Mouse (Mus musculus): ENCODE results near the gene Aig1. TPM values are rescaled to one million over a fixed set of nuclear protein-coding genes. Genes with fewer than 3 reads are reported as not detected.

The Aig1 gene
- polyA plus RNA-seq, 1 experiment from 2014 or later = 75.3 TPM

DNA sequence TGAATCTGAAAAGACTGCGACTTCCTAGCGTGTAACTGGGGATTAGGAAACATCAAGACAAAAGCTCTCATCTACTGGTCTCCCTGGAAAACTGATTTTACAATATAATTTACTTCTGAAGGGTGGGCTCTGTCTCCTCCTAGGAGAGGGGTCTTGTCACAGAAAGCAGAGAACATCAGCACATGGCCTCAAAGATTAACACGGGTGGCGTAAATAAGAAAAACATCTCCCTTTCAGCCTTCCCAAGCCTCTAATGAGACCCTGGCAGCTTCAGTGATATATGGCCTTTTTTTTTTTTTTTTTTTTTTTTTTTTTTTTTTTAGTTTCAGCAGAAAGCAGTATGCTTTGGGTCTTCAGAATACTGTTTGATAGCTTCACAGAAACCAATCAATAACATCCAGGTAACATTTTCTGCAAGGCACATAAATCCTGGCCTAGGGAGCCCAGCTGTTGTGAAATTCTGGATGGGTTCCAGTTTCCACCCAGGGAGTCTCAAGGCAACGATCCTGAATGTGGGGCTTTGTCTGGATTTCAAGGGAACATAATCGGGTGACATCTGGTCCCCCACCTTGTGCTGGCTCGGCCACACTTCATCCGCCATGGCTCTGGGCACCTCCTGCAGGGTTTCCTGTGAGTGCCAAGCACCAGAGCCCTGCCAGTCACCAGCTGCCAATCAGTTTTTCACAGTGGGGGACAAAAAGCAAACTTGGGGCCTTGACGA lies 154.4 kb downstream of the Aig1 start:
- Histone ChIP-seq H3K27ac (peak overlapping the region; percentile 75), H3K4me3 (no peak overlapping the region), H3K36me3 (no peaks in the 10 kb centered on the region), H3K4me2 (peak overlapping the region; percentile 9; the same call in 1 of the 2 replicates), H3K27me3 (no peaks in the 10 kb centered on the region), H3K9ac (no peak overlapping the region), H3K9me3 (no peaks in the 10 kb centered on the region), H3K4me1 (replicated peaks) (peaks cover 42% of the 10 kb centered on the region)
- peak; percentile 84 for ATAC-seq (ENCODE audit: low FRiP score)
- 13% methylated on average over 9 of the region's 9 CpGs for WGBS

DNA sequence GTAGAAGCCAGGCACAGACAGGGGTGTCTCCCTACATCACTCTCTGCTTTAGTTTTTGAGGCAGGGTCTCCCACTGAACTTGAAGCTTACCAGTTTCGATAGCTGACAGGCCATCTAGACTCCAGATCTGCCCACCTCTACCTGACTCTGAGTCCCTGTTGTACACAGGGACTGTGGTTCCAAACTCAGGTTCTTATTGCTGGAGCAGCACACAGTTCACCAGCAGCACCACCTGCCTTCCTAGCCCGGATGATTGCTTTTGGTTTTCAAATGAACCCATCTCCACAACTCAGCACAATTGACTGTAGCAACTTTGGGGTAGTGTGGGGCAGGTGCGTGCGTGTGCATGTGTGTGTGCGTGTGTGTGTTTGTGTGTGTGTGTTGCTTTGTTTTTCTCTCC lies 155.1 kb downstream of the Aig1 start:
- H3K9ac ChIP-seq = no peak overlapping the region
- no peaks in the 10 kb centered on the region for H3K27me3 ChIP-seq
- no peaks in the 10 kb centered on the region for H3K9me3 ChIP-seq
- 77% methylated on average over 5 of the region's 5 CpGs for WGBS
- H3K4me3 ChIP-seq = no peak overlapping the region
- H3K4me1 ChIP-seq (replicated peaks) = peaks cover 42% of the 10 kb centered on the region
- no peaks in the 10 kb centered on the region for H3K36me3 ChIP-seq
- ATAC-seq (ENCODE audit: low FRiP score) = peak; percentile 33; the same call in 1 of the 2 replicates
- peak overlapping the region; percentile 75 for H3K27ac ChIP-seq
- no peak overlapping the region for H3K4me2 ChIP-seq

DNA sequence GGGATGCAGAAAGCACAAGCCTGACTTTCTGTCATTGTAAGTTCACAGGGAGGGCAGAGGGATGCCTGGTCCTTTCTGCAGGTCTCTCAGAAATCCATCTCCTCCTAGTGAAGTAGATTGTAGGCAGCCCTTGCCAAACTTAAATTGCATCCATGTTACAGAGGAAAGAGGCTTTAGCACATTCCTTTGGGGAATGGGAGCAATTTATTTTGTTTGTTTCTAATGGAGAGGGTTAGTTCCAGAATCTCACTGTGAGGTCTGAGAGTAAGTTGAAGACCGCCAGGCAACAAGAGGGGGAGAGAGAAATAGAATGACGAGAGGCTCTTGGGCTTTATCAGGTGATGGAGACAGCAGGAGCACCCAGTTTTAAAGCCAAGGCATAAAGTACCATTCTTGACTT lies 155.7 kb downstream of the Aig1 start:
- ATAC-seq (ENCODE audit: low FRiP score) = no peak
- Histone ChIP-seq H3K4me2 (no peak overlapping the region), H3K9me3 (no peaks in the 10 kb centered on the region), H3K27me3 (no peaks in the 10 kb centered on the region), H3K9ac (no peak overlapping the region), H3K27ac (0 out of 2 replicates have a peak overlapping the region, but pooled peaks have one; percentile 75), H3K4me1 (replicated peaks) (peaks cover 42% of the 10 kb centered on the region), H3K4me3 (no peak overlapping the region), H3K36me3 (no peaks in the 10 kb centered on the region)
- 73% methylated on average over 2 of the region's 2 CpGs for WGBS

DNA sequence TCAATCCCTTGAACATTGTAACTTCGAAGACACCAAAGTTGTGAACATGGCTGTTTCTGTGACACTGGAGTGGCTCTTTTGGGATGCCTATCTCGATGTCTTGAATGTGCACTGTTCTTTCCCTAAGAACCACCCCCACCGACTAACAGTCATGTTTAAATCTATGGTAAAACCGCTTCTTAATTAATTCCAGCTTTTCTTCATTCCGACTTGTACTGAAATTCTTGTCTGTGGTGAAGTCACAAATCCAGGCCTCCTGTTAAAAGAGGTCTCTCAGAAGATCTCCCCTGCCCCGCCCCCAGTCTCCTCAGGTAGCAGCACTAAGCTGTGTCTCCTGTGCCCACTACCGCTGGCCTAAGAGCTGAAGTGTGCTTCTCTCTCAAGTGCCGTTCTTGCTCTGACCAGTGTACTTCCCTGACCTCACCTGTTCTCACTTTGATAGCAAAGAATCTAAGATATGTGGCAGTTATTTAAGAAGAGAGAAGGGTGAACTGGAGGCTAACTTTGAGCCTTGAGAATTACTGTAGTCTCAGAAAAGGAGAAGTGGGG lies 157.4 kb downstream of the Aig1 start:
- H3K27me3 ChIP-seq = no peaks in the 10 kb centered on the region
- no peak overlapping the region for H3K4me2 ChIP-seq
- H3K9me3 ChIP-seq = no peaks in the 10 kb centered on the region
- no peaks in the 10 kb centered on the region for H3K36me3 ChIP-seq
- WGBS = 84% methylated on average over 8 of the region's 8 CpGs
- no peak overlapping the region for H3K4me3 ChIP-seq
- H3K4me1 ChIP-seq (replicated peaks) = peaks cover 30% of the 10 kb centered on the region
- H3K27ac ChIP-seq = no peak overlapping the region
- no peak overlapping the region for H3K9ac ChIP-seq
- ATAC-seq (ENCODE audit: low FRiP score) = no peak

DNA sequence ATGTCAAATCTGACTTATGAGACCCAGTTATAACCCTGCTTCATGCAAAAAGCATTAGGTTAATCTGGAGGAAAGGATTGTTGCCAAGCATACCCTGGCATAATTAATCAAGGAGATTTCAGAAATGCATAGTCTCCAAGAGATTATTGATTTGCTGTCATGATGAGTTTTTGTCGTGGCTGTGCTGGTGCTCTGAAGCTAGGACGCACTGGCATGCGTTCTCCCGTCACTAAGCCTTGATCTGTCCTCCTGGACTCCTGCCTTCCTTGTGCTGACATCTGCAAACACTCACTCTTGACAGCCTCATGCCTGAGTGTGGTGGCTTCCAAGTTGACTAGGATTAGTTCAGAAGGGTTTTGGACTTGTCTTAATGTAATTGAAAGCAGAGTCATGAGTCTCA lies 163.0 kb downstream of the Aig1 start:
- Histone ChIP-seq H3K4me1 (replicated peaks) (peaks cover 7% of the 10 kb centered on the region; the same call in 1 of the 2 replicates), H3K27ac (no peak overlapping the region), H3K4me3 (no peak overlapping the region), H3K9ac (no peak overlapping the region), H3K4me2 (no peak overlapping the region), H3K9me3 (no peaks in the 10 kb centered on the region), H3K27me3 (no peaks in the 10 kb centered on the region), H3K36me3 (no peaks in the 10 kb centered on the region)
- 59% methylated on average over 4 of the region's 4 CpGs for WGBS
- no peak for ATAC-seq (ENCODE audit: low FRiP score)

DNA sequence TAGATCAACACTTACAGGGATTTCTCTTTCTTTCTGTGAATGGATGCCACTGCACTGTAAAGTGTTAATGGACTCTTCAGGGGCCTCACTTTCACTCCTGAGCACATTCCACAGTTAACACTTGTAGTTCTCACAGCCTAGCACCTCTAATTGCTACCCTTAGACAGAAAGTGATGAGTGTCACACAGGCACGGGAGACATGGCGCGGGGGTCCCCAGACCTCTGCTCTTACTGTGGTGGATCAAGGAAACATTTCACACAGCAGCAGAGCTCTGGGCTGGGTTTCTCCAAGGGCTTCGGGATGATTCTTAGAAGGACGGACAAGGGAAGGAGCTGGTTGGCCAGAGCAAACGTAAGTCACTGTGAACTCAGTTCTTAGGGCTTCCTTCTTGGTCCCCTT lies 166.1 kb downstream of the Aig1 start:
- 83% methylated on average over 6 of the region's 6 CpGs for WGBS
- no peaks in the 10 kb centered on the region for H3K9me3 ChIP-seq
- no peak overlapping the region for H3K9ac ChIP-seq
- H3K4me2 ChIP-seq = no peak overlapping the region
- peaks cover 7% of the 10 kb centered on the region; the same call in 1 of the 2 replicates for H3K4me1 ChIP-seq (replicated peaks)
- no peak overlapping the region for H3K27ac ChIP-seq
- no peaks in the 10 kb centered on the region for H3K27me3 ChIP-seq
- no peaks in the 10 kb centered on the region for H3K36me3 ChIP-seq
- no peak for ATAC-seq (ENCODE audit: low FRiP score)
- no peak overlapping the region for H3K4me3 ChIP-seq

DNA sequence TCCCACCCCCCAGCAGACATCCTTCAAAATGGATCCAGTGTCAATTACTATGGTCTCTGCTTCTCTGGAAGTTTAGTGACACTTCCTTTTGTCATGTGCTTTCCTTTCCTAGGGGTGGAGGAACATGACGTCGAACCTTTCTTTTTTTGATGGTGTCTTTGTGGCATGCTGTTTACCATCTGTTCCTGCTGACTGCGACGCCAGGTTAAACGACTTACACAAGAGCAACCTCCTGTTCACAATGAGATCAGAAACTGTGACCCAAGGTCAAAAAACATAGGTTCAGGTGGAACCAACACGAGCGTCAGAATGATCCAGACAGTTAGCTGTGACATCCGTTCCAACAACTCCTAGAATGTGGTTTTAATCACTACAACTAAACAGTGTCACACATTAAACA lies 166.7 kb downstream of the Aig1 start:
- Histone ChIP-seq H3K9me3 (no peaks in the 10 kb centered on the region), H3K9ac (no peak overlapping the region), H3K4me3 (no peak overlapping the region), H3K4me2 (no peak overlapping the region), H3K36me3 (no peaks in the 10 kb centered on the region), H3K27ac (no peak overlapping the region), H3K4me1 (replicated peaks) (peaks cover 7% of the 10 kb centered on the region; the same call in 1 of the 2 replicates), H3K27me3 (no peaks in the 10 kb centered on the region)
- 67% methylated on average over 8 of the region's 8 CpGs for WGBS
- ATAC-seq (ENCODE audit: low FRiP score) = no peak

DNA sequence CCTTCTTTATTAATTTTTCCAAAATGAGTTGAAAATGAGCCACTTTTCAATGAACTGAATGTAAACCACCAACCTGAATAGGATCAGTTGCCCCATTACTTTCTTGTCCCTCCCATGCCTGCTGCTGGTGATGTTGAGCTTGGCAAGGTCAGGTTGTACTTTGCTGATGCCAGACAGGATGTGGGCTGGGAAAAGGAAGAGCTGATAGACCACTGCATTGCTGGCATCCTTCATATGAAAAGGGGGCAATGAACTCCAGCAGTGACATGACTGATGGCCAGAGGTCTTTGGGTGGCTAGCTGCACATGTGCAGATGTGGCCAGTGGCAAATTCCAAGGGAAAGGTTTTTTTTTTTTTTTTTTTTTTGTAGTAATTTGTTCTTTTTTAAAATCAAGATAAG lies 172.5 kb downstream of the Aig1 start:
- H3K9me3 ChIP-seq = no peaks in the 10 kb centered on the region
- no peak overlapping the region for H3K27ac ChIP-seq
- H3K4me3 ChIP-seq = no peak overlapping the region
- no peaks in the 10 kb centered on the region for H3K36me3 ChIP-seq
- ATAC-seq (ENCODE audit: low FRiP score) = no peak
- H3K4me2 ChIP-seq = no peak overlapping the region
- H3K9ac ChIP-seq = no peak overlapping the region
- no peaks in the 10 kb centered on the region for H3K4me1 ChIP-seq (replicated peaks)
- no peaks in the 10 kb centered on the region for H3K27me3 ChIP-seq

DNA sequence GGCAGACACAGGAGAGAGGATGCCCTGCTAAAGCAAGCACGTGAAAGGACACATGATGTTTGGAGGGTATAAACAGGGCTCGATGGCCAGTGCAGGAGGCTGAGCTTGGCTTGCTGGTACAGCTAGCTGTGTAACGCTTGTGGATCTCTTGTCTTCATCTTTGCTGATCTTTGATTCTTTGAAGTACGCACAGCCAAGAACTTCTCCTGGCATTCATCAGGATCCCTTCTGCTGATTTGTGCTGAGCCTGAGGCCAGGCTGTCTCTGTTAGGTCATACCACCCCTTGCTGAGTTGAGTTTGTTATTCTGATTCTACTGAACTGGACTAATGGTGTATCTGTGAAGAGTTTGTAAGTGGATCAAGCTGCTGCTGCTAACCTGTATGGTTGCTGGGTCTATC lies 175.5 kb downstream of the Aig1 start:
- peaks cover 13% of the 10 kb centered on the region for H3K4me1 ChIP-seq (replicated peaks)
- H3K36me3 ChIP-seq = no peaks in the 10 kb centered on the region
- WGBS = 94% methylated on average over 4 of the region's 4 CpGs
- no peaks in the 10 kb centered on the region for H3K27me3 ChIP-seq
- no peak overlapping the region for H3K4me2 ChIP-seq
- H3K9ac ChIP-seq = no peak overlapping the region
- no peak overlapping the region for H3K4me3 ChIP-seq
- no peak overlapping the region for H3K27ac ChIP-seq
- H3K9me3 ChIP-seq = no peaks in the 10 kb centered on the region
- ATAC-seq (ENCODE audit: low FRiP score) = no peak

DNA sequence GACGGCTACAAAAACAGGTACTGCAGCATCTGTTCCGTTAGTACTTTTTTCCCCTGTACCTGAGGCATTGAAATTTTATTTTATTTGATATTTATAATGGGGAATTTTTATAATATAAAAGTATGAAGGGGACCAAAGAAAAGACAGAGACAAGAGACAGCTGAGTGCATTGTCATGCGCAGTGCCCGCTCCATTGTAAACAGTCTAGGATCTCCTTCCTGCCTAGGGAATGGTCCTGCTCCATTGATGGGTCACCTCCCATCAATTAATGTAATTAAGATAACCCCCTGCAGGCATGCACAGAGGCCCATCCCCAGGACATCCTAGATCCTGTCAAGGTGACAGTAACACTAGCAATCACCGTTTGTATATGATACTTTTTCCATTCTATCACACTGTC lies 178.0 kb downstream of the Aig1 start:
- Histone ChIP-seq H3K4me1 (replicated peaks) (peaks cover 15% of the 10 kb centered on the region), H3K9me3 (no peaks in the 10 kb centered on the region), H3K27ac (no peak overlapping the region; the same call in 1 of the 2 replicates), H3K4me2 (no peak overlapping the region), H3K27me3 (no peaks in the 10 kb centered on the region), H3K4me3 (no peak overlapping the region), H3K9ac (no peak overlapping the region), H3K36me3 (no peaks in the 10 kb centered on the region)
- 85% methylated on average over 5 of the region's 5 CpGs for WGBS
- 0 out of 2 replicates have a peak, but pooled peaks have one; percentile 46 for ATAC-seq (ENCODE audit: low FRiP score)

DNA sequence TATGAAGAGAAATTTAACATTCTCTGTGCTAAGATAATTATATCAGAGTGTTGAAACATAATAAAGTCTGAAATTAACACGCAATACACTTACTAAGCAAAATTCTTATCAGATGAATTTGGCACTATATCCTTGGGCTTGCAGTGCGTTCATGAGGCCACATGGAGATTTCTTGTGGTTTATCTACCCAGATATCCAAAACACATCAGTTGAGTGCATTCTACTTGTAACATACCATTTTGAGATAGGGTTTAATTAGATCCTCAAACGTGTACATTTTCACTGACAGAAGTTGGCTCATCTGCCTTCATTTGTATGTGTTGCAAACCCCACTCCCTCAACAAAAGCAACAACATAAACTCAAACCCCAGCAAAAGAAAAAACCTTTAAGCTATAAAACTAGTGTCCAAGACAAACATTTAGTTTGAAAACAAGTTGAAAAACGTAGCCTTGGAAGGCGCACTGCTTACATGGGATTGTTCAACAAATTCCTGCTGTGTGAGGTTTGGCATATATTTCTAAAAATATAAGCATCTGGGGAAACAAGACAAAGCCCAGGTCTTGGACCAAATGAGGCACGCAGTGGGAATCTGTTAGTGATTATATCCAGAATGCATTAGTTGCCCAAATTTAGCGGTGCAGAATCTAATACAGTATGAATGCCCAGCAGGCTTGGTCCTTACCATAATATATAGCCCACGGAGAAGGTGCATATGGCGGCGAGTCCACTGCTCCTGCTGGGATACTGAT lies 178.8 kb downstream of the Aig1 start:
- Histone ChIP-seq H3K36me3 (no peaks in the 10 kb centered on the region), H3K9me3 (no peaks in the 10 kb centered on the region), H3K9ac (no peak overlapping the region), H3K4me2 (no peak overlapping the region), H3K4me3 (no peak overlapping the region), H3K4me1 (replicated peaks) (peaks cover 21% of the 10 kb centered on the region), H3K27me3 (no peaks in the 10 kb centered on the region), H3K27ac (no peak overlapping the region)
- WGBS = 84% methylated on average over 10 of the region's 10 CpGs
- no peak for ATAC-seq (ENCODE audit: low FRiP score)

DNA sequence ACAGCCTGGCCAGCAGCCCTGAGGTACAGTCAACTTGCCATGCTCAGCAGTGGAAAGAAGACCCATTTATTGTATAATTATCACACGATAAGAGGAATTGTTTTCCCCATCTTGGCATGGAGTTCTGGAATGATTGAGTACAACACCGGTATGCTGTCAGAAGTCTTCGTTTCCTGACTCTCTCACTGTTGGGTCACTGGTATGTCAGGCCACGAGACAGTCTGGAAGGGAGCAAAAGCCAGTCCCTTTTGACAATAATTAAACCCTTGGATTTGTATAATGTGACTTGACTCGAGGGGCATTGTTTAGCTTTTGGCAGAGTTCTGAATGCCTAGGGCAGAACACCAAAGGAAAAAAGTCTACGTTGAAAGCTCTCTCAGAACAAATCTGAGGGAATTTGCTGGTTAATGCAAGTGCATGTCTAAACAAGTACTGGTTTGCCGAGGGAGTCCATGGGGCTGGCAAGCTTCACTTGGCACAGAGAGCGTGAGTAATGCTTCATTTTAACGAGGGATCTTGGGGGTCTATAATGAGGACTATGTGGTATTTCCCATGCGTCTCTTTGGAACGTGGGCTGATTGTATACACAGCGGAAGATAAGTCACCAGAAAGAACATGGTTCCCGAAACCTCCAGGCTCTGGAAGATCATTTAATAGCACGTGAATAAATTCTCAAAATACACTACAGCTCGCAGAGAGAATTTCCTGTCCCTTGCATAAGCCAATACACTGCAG lies 180.2 kb downstream of the Aig1 start:
- ATAC-seq (ENCODE audit: low FRiP score) = 0 out of 2 replicates have a peak, but pooled peaks have one; percentile 31
- Histone ChIP-seq H3K4me3 (no peak overlapping the region), H3K27ac (no peak overlapping the region), H3K4me1 (replicated peaks) (peaks cover 21% of the 10 kb centered on the region), H3K9me3 (no peaks in the 10 kb centered on the region), H3K9ac (no peak overlapping the region), H3K27me3 (no peaks in the 10 kb centered on the region), H3K36me3 (no peaks in the 10 kb centered on the region), H3K4me2 (no peak overlapping the region)
- WGBS = 57% methylated on average over 15 of the region's 15 CpGs

All from hindbrain, embryonic 13.5 days (tissue).